Comparison of ENCODE assay signal across 26 mouse cellular contexts in the genomic region with DNA sequence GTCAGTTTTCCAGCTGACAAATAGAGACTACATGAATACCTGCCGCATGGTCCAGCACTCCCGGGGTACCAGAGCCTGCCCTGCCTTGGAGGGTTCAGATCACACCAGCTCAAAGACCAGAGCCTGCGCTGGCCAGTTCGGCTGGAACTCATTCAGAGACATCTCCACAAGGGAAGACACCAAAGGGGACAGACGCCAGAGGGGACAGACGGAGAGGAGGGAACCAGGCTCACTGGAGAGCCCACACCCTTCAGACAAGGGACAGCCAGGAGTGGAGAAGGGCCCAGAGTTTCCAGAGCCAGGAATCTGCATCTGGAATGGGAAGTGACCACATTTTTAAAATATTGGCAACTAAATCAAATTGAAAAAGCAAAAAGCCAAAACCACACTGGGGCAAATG. TPM values are rescaled to one million over a fixed set of nuclear protein-coding genes. Genes with fewer than 3 reads are reported as not detected.
DNase-seq lines count a peak whose midpoint lies in the region; ATAC-seq and TF ChIP-seq lines count a peak whose summit lies in the region.
"Had no signal": no experiment of that assay in that cellular context is flagged by ENCODE, and none has a peak within 500 bp of the region (broad histone marks: within the 10 kb centered on the region; RNA-seq: fewer than 3 reads in every experiment).

No protein-coding gene starts in this region.

- peaks cover 3% of the 10 kb centered on the region; the same call in 1 of the 2 replicates for H3K36me3 ChIP-seq in ES-E14 (ENCODE audit: control insufficient read depth, insufficient read depth, low read length, poor library complexity, severe bottlenecking)
- H3K36me3 ChIP-seq in intestine, postnatal 0 days (ENCODE audit: control insufficient read depth, insufficient read depth), result no peaks in the 10 kb centered on the region
- H3K36me3 ChIP-seq in thymus, adult 2 months (ENCODE audit: control insufficient read depth, insufficient read depth, low read length), result no peaks in the 10 kb centered on the region
- H3K36me3 ChIP-seq: forebrain, embryonic 10.5 days; G1E; hindbrain, embryonic 12.5 days; hindbrain, embryonic 15.5 days had no signal

- 73% methylated on average over 6 of the region's 6 CpGs for WGBS in intestine, postnatal 0 days
- 93% methylated on average over 6 of the region's 6 CpGs for WGBS in thymus, adult 2 months

- peak overlapping the region; percentile 50 for H3K27ac ChIP-seq in gastrocnemius, adult 2 months
- no peak overlapping the region for H3K27ac ChIP-seq in ES-E14 (ENCODE audit: insufficient read depth, low read depth, low read length, poor library complexity, severe bottlenecking)
- no peak overlapping the region for H3K27ac ChIP-seq in intestine, postnatal 0 days (ENCODE audit: low read depth, low read length)
- no peak overlapping the region for H3K27ac ChIP-seq in thymus, adult 2 months (ENCODE audit: control insufficient read depth, insufficient read depth, low read length)
- H3K27ac ChIP-seq: forebrain, embryonic 10.5 days; forebrain, embryonic 13.5 days; heart, adult 2 months; heart, embryonic 10.5 days; heart, embryonic 13.5 days; hindbrain, embryonic 12.5 days; hindbrain, embryonic 15.5 days had no signal

- 0 out of 2 replicates have a peak overlapping the region, but pooled peaks have one; percentile 21 for H3K9ac ChIP-seq in ES-E14 (ENCODE audit: insufficient read depth, low read depth, low read length, poor library complexity, severe bottlenecking)
- H3K9ac ChIP-seq in intestine, postnatal 0 days (ENCODE audit: low read depth, low read length), result no peak overlapping the region
- H3K9ac ChIP-seq: forebrain, postnatal 0 days; hindbrain, embryonic 15.5 days had no signal

- intact Hi-C loops in gastrocnemius, adult 2 months (cut with DNase I), result no loop called here

- peaks cover 3% of the 10 kb centered on the region; the same call in 1 of the 2 replicates for H3K27me3 ChIP-seq in intestine, postnatal 0 days (replicated peaks; ENCODE audit: control insufficient read depth, insufficient read depth, low read length)
- H3K27me3 ChIP-seq in thymus, adult 2 months (ENCODE audit: control insufficient read depth, insufficient read depth, low read length), result no peaks in the 10 kb centered on the region

- H3K4me1 ChIP-seq in ES-E14 (ENCODE audit: control insufficient read depth in 2 of 2, insufficient read depth in 2 of 2, low read length in 2 of 2, poor library complexity in 1 of 2), result peaks cover 0 to 11% of the 10 kb centered on the region in 2 experiments; a peak in 1 of 4 replicates
- H3K4me1 ChIP-seq in intestine, postnatal 0 days (replicated peaks; ENCODE audit: control insufficient read depth, insufficient read depth, low read length), result no peaks in the 10 kb centered on the region
- peaks cover 5% of the 10 kb centered on the region for H3K4me1 ChIP-seq in thymus, adult 2 months (replicated peaks; ENCODE audit: control insufficient read depth, insufficient read depth, low read length)

- TF ChIP-seq POLR2A in thymus, adult 2 months (IDR thresholded peaks at IDR 0.05; ENCODE audit: control insufficient read depth, extremely low read depth, insufficient read depth, low read length, poor library complexity), result no peak

- TF ChIP-seq CTCF in gastrocnemius, adult 2 months (IDR thresholded peaks at IDR 0.05), result no peak
- no peak for TF ChIP-seq CTCF in intestine, postnatal 0 days (IDR thresholded peaks at IDR 0.05; ENCODE audit: low read depth)
- no peak for TF ChIP-seq CTCF in thymus, adult 2 months (IDR thresholded peaks at IDR 0.05; ENCODE audit: borderline replicate concordance, control insufficient read depth, extremely low read depth, insufficient read depth, low read length, poor library complexity)

- peak; percentile 54 for DNase-seq in gastrocnemius, adult 2 months
- DNase-seq in gastrocnemius, postnatal 4 days (ENCODE audit: low spot score in 2 of 2), result no peak
- DNase-seq in 3T3-L1 (ENCODE audit: low read depth, low spot score) (peak; percentile 25), ES-E14 (ENCODE audit: low read depth, low spot score) (no peak)
- no peak for DNase-seq in thymus, adult 2 months
- DNase-seq: adrenal gland, adult 2 months; adrenal gland, postnatal 14 days; cerebellum, adult 11 months; cerebellum, adult 2 months; cerebellum, adult 9-11 months; cerebellum, postnatal 25 days; forebrain, postnatal 0 days; gastrocnemius, postnatal 14 days; heart, adult 2 months; heart, postnatal 14 days; kidney, adult 11 months; kidney, adult 8-10 months had no signal

- no peak for ATAC-seq in intestine, postnatal 0 days
- ATAC-seq: CD4-positive, CD25-positive, alpha-beta regulatory T cell, adult 4 months; forebrain, embryonic 13.5 days; forebrain, postnatal 0 days had no signal

- in situ Hi-C loops in ES-E14 (cut with MboI; ENCODE audit: low sequenced_read_pairs in 2 of 2, unreplicated experiment in 2 of 2), result no loop called here

- H3K4me3 ChIP-seq in gastrocnemius, adult 2 months, result no peak overlapping the region
- H3K4me3 ChIP-seq in ES-E14 (ENCODE audit: insufficient read depth in 1 of 2, low read depth in 1 of 2, low read length in 2 of 2, poor library complexity in 1 of 2, severe bottlenecking in 1 of 2), result no peak overlapping the region
- no peak overlapping the region for H3K4me3 ChIP-seq in intestine, postnatal 0 days (ENCODE audit: low read depth, low read length)
- H3K4me3 ChIP-seq in thymus, adult 2 months (ENCODE audit: control insufficient read depth, insufficient read depth, low read length), result no peak overlapping the region
- H3K4me3 ChIP-seq: heart, adult 2 months had no signal

- no peak overlapping the region for H3K4me2 ChIP-seq in intestine, postnatal 0 days (replicated peaks; ENCODE audit: low read depth)

- no peaks in the 10 kb centered on the region for H3K9me3 ChIP-seq in ES-E14 (ENCODE audit: control insufficient read depth, insufficient read depth, low read depth, low read length)
- no peaks in the 10 kb centered on the region for H3K9me3 ChIP-seq in intestine, postnatal 0 days (ENCODE audit: control insufficient read depth)
- H3K9me3 ChIP-seq: forebrain, embryonic 10.5 days; forebrain, embryonic 13.5 days; G1E; heart, embryonic 10.5 days; heart, embryonic 13.5 days; hindbrain, embryonic 12.5 days; hindbrain, embryonic 15.5 days had no signal

TF ChIP-seq in ES-E14, 5 proteins besides CTCF, POLR2A, EP300 and RAD21:
- TF ChIP-seq ZNF384 (IDR thresholded peaks at IDR 0.05; ENCODE audit: low read depth, low read length) (no peak), CHD2 (IDR thresholded peaks at IDR 0.05; ENCODE audit: low read depth, low read length) (no peak), ZC3H11A (IDR thresholded peaks at IDR 0.05; ENCODE audit: borderline replicate concordance, low read depth, low read length) (no peak), HCFC1 (IDR thresholded peaks at IDR 0.05; ENCODE audit: borderline replicate concordance, insufficient read depth, low read length) (no peak), MAFK (IDR thresholded peaks at IDR 0.05; ENCODE audit: insufficient read depth, low read depth, low read length) (no peak)
TF ChIP-seq in ES-E14: peak in this region for 0.

RNA-seq across cellular contexts. Expression of gene Plcd3, which starts 19.8 kb away (rescaled TPM):
- total RNA-seq in gastrocnemius, adult 2 months (2021), result 1 to 10 TPM; 4.6 to 5.9 TPM
- total RNA-seq in gastrocnemius, postnatal 4 days (2021), result 10 to 100 TPM in 1 of 2 experiments, 1 to 10 TPM in 1; 9.3 to 12.4 TPM
- 8.0 and 13.2 TPM in 2 replicates for total RNA-seq in ES-E14 (2012; rRNA removed)
- 1.0 and 1.5 TPM in 2 replicates for polyA plus RNA-seq in intestine, postnatal 0 days (2015; fragmentation: Nextera tagmentation; extraction: Ambion mirVana)
- polyA plus RNA-seq in thymus, adult 2 months (2012; rRNA removed), result 3.9 and 5.4 TPM in 2 replicates
- polyA plus RNA-seq: G1E had no signal

RNA-seq across cellular contexts. Expression of gene Acbd4, which starts 19.9 kb away (rescaled TPM):
- 10 to 100 TPM; 24.2 to 28.6 TPM for total RNA-seq in gastrocnemius, adult 2 months (2021)
- total RNA-seq in gastrocnemius, postnatal 4 days (2021), result 10 to 100 TPM; 45.0 to 53.0 TPM
- 14.0 and 19.7 TPM in 2 replicates for total RNA-seq in ES-E14 (2012; rRNA removed)
- 74.7 and 75.9 TPM in 2 replicates for polyA plus RNA-seq in intestine, postnatal 0 days (2015; fragmentation: Nextera tagmentation; extraction: Ambion mirVana)
- polyA plus RNA-seq in thymus, adult 2 months (2012; rRNA removed), result 28.8 and 29.5 TPM in 2 replicates

RNA-seq across cellular contexts. Expression of gene Hexim1, which starts 34.4 kb away (rescaled TPM):
- 10 to 100 TPM; 18.6 to 21.8 TPM for total RNA-seq in gastrocnemius, adult 2 months (2021)
- total RNA-seq in gastrocnemius, postnatal 4 days (2021), result 10 to 100 TPM; 26.9 to 29.6 TPM
- total RNA-seq in ES-E14 (2012; rRNA removed), result 20.0 and 29.1 TPM in 2 replicates
- 4.6 and 6.0 TPM in 2 replicates for polyA plus RNA-seq in intestine, postnatal 0 days (2015; fragmentation: Nextera tagmentation; extraction: Ambion mirVana)
- 18.2 and 18.4 TPM in 2 replicates for polyA plus RNA-seq in thymus, adult 2 months (2012; rRNA removed)

RNA-seq across cellular contexts. Expression of gene Hexim2, which starts 50.6 kb away (rescaled TPM):
- 1 to 10 TPM; 2.0 to 3.6 TPM for total RNA-seq in gastrocnemius, adult 2 months (2021)
- total RNA-seq in gastrocnemius, postnatal 4 days (2021), result 1 to 10 TPM; 6.3 to 7.0 TPM
- total RNA-seq in ES-E14 (2012; rRNA removed), result 8.5 and 9.7 TPM in 2 replicates
- 3.5 and 5.3 TPM in 2 replicates for polyA plus RNA-seq in intestine, postnatal 0 days (2015; fragmentation: Nextera tagmentation; extraction: Ambion mirVana)
- polyA plus RNA-seq in thymus, adult 2 months (2012; rRNA removed), result 4.9 and 6.9 TPM in 2 replicates

RNA-seq across cellular contexts. Expression of gene Dcakd, which starts 53.5 kb away (rescaled TPM):
- total RNA-seq in gastrocnemius, adult 2 months (2021), result 10 to 100 TPM; 12.4 to 25.8 TPM
- 10 to 100 TPM; 69.0 to 73.1 TPM for total RNA-seq in gastrocnemius, postnatal 4 days (2021)
- 32.1 and 43.7 TPM in 2 replicates for total RNA-seq in ES-E14 (2012; rRNA removed)
- 40.4 and 45.9 TPM in 2 replicates for polyA plus RNA-seq in intestine, postnatal 0 days (2015; fragmentation: Nextera tagmentation; extraction: Ambion mirVana)
- polyA plus RNA-seq in thymus, adult 2 months (2012; rRNA removed), result 77.5 and 88.2 TPM in 2 replicates

Comparison
In these comparisons a context has a peak if more than half of its experiments do, and no peak if none do; other contexts are left out.
1. DNase-seq: peak in gastrocnemius, adult 2 months (single experiment) and 3T3-L1 (single experiment); none in gastrocnemius, postnatal 4 days (0 of 2), ES-E14 (single experiment) and thymus, adult 2 months (single experiment).